Mouse (Mus musculus) common myeloid progenitor, adult 5-6 weeks (primary cell): ENCODE results near the gene Rapgefl1. TPM values are rescaled to one million over a fixed set of nuclear protein-coding genes. Genes with fewer than 3 reads are reported as not detected.
A peak's percentile ranks its signal among the peaks of the same experiment; 100 is the strongest.

Source experiments
- ATAC-seq: replicated peaks from 2 replicates; pipeline ENCODE4 v1.8.0; 2016; ENCODE audit warnings: low read depth, mild to moderate bottlenecking, moderate TSS enrichment, inconsistent platforms; ENCODE audit not compliant: poor library complexity, severe bottlenecking
- total RNA-seq: library from RNA; stranded (forward); fragments of 200-1000, 187-1606 nt; gene quantifications from 2 replicates; pipeline ENCODE4 v1.2.3, GENCODE M21; 2017

The Rapgefl1 gene
- total RNA-seq, result 0.53 and 0.64 TPM in 2 replicates

DNA sequence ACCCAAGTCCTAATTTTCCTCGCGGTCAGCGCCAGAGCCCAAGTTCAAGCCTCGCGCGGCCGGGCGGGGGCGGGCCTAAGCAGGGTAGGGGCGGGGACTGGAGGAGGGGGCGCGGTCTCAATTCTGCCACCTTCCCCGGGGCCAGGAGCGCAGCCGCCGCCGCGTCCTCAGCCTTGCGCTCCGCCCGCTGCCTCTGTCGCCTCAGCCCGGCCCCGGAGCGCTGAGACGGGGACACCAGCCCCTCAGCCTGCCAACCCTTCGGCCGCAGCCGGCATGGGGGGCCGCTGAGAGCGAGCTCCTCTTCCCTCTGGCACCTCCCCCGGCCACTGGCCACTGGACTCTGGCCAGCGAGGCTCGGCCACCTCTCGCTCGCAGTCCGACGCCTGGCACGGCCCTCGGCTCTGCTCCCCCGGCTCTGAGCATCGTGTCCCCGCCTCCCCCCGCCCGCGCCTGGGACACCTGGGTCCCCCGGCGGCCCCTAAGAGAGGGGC is at the start of gene Rapgefl1:
Gene Rapgefl1, plus strand, starts transcription at position 135 of the 491 bp plus-strand sequence.
- peak; percentile 89 for ATAC-seq

DNA sequence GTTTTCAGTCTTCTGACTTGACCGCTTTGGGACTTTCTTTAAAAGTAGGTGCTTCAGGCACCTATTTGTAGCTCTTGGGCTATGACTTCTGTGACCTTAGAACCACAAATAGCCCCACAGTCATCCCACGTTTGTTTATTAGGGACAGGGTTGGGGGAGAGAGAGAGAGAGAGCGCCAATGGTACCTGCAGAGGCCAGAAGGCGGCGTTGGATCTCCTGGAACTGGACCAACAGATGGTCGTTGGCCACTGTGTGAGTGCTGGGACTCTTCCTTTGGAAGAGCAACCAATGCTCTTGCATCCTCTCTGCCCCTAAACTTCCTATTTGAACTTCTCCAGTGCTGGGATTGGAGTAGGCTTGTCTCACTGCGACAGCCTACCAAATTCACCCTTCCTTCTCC is 49.4 kb upstream of the Rapgefl1 start:
- ATAC-seq, result no peak

DNA sequence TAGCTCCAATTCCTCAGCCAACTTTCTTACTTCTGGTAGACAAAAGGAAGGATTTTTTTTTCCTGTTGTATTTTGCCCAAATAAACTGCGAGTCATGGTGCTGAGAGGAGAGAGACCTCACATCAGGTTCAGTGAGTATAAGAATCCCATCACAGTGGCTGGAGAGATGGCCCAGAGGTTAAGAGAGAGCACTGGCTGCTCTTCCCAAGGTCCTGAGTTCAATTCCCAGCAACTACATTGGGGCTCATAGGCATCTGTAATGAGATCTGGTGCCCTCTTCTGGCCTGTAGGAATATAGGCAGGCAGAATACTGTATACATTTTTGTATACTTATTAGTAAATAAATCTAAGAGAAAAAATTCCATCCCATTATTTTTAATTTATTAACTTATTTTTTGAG is 48.9 kb upstream of the Rapgefl1 start:
- no peak for ATAC-seq

- ATAC-seq, result no peak
Observed at GRCm38 (mm10) chr11:98788139-98788538, 48.4 kb upstream of the Rapgefl1 start.

DNA sequence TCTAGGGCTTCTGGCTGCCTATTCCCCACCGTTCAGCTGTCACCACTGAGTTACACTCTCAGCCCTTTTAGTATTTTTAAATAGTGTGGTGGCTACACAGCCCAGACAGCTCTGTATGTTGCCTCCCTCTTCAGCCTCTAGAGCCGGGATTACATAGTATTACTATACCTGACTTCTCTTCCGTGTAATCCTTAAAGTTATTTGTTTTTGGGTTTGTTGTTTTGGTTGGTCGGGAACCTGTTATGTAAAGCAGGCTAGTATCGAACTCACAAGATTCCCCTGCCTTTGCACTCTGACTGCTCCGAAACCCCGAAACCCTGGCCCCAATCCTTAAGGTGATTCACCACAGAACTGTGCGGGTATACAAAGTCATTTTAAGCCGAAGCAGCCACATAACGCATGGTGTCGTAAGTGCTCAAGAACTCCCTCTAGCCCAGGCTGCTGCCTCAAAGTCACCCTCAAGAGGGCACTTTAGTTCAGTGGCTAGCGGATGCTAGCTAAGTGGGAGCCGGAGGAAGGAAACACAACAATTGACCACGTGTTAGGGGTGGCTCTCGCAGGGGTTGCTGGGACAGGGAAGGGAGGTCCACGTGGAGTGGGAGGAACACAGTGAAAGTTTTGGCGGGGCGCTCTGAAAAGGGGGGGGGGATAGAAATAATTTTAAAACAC is 47.9 kb upstream of the Rapgefl1 start:
- peak; percentile 86 for ATAC-seq

- ATAC-seq, result peak; percentile 31
Observed at GRCm38 (mm10) chr11:98789219-98789807, 47.3 kb upstream of the Rapgefl1 start.

GRCm38 (mm10) chr11:98789824-98790223 is 46.8 kb upstream of the Rapgefl1 start:
- no peak for ATAC-seq

- ATAC-seq, result no peak
Observed at GRCm38 (mm10) chr11:98790631-98791205, 45.9 kb upstream of the Rapgefl1 start.

DNA sequence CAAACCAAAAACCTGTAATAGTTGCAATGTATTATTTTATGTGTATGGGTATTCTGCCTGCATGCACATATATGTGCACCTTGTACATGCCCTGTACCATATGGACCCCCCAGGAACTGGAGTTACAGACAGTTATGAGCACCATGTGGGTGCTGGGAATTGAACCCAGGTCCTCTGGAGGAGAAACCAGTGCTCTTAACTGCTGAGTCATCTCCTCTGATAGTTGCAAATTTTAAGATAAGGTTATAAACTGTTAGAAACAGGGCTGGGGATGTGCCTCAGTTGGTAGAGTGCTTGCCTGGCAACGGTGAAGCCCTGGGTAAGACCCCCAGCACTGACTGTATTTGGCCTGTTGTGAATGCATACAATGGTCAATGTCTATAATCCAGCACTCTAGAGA is 45.1 kb upstream of the Rapgefl1 start:
- ATAC-seq, result no peak

DNA sequence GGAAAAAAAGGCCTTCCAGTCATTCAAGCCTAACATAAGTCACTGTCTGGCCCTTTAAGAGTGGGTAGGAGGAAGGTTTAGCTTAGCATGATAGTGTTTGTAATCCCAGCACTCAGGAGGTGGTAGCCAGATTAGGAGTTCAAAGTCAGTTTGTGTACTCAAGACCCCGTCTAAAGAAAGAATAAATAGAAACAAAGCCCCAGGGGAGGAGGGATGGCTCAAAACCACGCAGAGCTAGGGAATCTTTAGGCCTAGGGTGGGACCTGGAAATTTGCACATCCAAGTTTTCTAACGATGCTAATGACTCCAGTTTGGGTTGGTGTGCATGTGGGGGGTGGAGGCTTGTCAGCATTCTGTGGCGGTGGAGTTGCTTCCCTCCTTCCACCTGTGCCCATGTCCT is 44.5 kb upstream of the Rapgefl1 start:
- ATAC-seq, result no peak

DNA sequence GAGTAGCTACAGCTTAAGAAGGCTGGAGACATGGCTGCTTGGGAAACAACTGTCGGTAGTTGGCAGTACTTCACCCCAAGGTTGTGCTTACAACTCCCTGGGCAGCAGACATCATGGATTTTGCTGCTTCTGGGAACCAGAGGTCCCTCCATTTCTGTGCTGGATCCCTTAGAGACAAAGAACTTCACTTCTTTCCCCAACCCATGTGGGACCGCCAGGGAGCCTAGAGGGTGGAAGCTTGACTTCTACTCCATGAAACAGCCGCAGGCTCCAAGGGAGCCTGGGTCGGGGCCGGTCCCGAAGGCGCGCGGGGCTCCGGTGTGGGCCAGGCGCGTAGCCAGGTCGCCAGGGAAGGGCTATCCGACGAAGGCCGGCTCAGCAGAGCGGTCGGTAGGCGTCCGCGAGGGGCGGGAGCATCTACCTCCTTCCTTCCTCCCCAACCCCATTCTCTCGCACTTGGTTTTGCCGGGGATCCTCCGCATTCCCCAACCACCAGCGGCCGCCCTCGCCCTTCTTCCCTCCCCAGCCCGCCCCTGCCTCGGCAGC is 42.0 kb upstream of the Rapgefl1 start:
- ATAC-seq, result peak; percentile 57

- peak; percentile 51 for ATAC-seq
Observed at GRCm38 (mm10) chr11:98795015-98795713, 41.4 kb upstream of the Rapgefl1 start, which contains the start of gene Msl1. Gene Msl1, plus strand, starts transcription at chr11:98795516.

GRCm38 (mm10) chr11:98795714-98796514 is 40.7 kb upstream of the Rapgefl1 start:
- peak; percentile 7; the same call in 1 of the 2 replicates for ATAC-seq

DNA sequence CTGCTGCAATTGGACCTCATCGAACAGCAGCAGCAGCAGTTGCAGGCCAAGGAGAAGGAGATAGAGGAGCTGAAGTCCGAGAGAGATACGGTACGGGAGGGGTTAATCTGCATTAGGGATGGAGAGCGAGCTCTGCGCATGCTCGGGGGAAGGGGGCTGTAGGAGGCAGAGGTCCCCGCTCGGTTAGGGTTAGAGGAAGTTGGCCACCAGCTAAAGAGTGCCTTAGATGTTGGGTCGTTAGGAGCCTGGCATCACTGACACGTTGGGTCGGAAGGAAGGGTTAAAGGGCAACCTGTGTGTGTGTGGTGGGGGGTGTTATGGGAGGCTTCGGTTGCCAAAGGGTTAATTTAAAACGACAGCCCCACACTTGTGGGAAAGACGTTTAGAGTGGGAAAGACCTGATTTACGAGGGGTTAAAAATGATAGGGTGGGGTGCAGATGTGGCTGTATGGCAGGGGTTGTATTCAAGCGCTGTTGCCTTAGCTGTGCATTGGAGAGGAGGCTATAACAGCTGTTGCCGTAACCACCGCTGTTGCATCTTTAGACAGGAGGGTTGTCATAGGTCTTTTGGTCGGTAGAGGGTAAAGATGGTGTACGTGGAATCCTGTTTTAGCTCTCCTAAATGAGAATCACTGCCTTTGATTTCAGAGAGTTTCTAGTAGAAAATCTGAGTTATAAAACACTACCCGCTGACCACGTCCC is 39.9 kb upstream of the Rapgefl1 start:
- peak; percentile 52 for ATAC-seq

- no peak for ATAC-seq
Observed at GRCm38 (mm10) chr11:98797306-98797705, 39.3 kb upstream of the Rapgefl1 start.

GRCm38 (mm10) chr11:98797909-98798308 is 38.7 kb upstream of the Rapgefl1 start:
- no peak for ATAC-seq

- no peak for ATAC-seq
Observed at GRCm38 (mm10) chr11:98804605-98805004, 32.0 kb upstream of the Rapgefl1 start, which contains the start of gene Casc3. Gene Casc3, plus strand, starts transcription at chr11:98804905.

DNA sequence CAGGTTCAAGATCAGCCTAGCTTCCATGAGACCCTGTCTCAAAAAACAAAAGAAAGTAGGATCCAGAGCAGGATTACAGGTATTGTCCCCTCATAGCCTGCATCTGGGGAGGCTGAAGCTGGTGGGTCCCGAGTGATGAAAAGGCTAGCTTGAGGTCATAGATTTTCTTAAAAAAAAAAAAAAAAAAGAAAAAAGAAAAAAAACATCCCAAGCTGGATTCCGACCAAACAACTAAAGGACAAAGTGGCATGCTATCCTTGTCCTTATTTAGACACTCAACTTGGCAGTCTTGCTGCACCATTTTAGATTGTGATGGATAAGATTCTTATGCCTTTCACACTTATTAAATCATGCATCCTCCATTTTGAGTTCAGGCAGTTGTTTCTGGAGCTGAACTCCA is 28.2 kb upstream of the Rapgefl1 start:
- ATAC-seq, result no peak
